9 mouse cellular contexts compared by ENCODE assay signal in the genomic region with DNA sequence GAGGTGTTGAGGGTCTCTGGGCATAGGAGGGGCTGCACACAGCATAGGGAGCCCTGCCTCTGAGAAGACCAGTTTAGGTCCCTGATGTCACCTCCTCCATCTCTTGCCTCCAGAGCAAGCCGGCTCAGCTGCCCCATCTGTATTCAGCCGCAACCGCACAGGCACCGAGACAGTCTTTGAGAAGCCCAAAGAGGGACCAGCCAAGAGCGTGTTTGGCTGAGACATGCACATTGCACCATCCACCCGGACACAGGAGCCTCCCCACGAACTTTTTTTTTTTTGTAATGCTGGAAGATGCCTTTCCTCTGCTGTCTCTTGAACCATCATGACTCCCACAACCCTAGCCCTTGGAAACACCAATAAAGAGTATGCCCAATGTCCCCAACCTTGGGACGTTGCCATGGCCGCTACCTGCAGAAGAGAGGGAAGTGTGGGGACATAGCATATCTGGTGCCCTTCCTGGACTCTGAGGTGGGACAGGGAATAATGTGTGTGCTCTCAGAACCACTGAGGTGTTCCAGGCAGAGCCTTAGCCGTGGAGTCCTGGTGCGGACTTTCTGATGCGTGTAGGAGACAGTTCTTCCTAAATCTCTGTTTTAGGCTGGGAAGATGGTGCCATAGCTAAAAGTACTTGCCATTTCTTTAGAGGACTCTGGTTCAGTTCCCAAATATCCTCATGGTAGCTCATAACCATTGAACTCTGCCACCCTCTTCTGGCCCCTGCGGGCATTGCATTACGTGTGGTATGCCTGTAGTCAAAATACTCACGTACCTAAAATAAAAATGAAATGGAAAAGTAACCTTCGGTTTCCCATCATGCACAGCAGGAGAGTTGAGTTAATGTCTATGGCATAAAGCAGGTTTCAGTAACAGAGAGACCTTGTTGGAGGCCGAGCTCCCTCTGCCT. TPM values are rescaled to one million over a fixed set of nuclear protein-coding genes. Genes with fewer than 3 reads are reported as not detected.
A peak's percentile ranks its signal among the peaks of the same experiment; 100 is the strongest.
DNase-seq lines count a peak whose midpoint lies in the region; ATAC-seq and TF ChIP-seq lines count a peak whose summit lies in the region.
"Had no signal": no experiment of that assay in that cellular context is flagged by ENCODE, and none has a peak within 500 bp of the region (broad histone marks: within the 10 kb centered on the region; RNA-seq: fewer than 3 reads in every experiment).

No protein-coding gene starts in this region.

- peak in 1 of 2 experiments; percentile 55 for DNase-seq in left cerebral cortex, adult 2 months (ENCODE audit: extremely low spot score in 1 of 2, low spot score in 2 of 2)
- no peak for DNase-seq in left cerebral cortex, postnatal 36 days (ENCODE audit: low spot score in 2 of 2)
- peak; percentile 40 for DNase-seq in G1E (ENCODE audit: low spot score)
- DNase-seq in adrenal gland, postnatal 25 days = peak; percentile 62
- DNase-seq in gastrocnemius, adult 18-20 months (ENCODE audit: low spot score) = peak; percentile 85
- peak; percentile 35 for DNase-seq in limb, embryonic 14.5 days (ENCODE audit: low spot score)
- DNase-seq in splenic B cell, adult 2 months (ENCODE audit: low read depth, low spot score) = peak; percentile 39

- H3K36me3 ChIP-seq in G1E (replicated peaks) = peaks cover 18% of the 10 kb centered on the region
- H3K36me3 ChIP-seq in limb, embryonic 14.5 days (ENCODE audit: control insufficient read depth, insufficient read depth, low read length) = peaks cover 13% of the 10 kb centered on the region; the same call in 1 of the 2 replicates
- no peaks in the 10 kb centered on the region for H3K36me3 ChIP-seq in splenic B cell, adult 2 months (ENCODE audit: control insufficient read depth, insufficient read depth, low read length, poor library complexity, severe bottlenecking)
- peaks cover 21% of the 10 kb centered on the region for H3K36me3 ChIP-seq in hindbrain, embryonic 13.5 days

- H3K4me1 ChIP-seq in G1E (ENCODE audit: insufficient read depth, low read depth, low read length) = peaks cover 27% of the 10 kb centered on the region
- peaks cover 4% of the 10 kb centered on the region; the same call in 1 of the 2 replicates for H3K4me1 ChIP-seq in limb, embryonic 14.5 days (ENCODE audit: control insufficient read depth, insufficient read depth, low read length)
- peaks cover 8% of the 10 kb centered on the region for H3K4me1 ChIP-seq in hindbrain, embryonic 13.5 days (replicated peaks)

- intact Hi-C loops in left cerebral cortex, adult 2 months (cut with DNase I) = no loop called here
- intact Hi-C loops in left cerebral cortex, postnatal 36 days (cut with DNase I) = loop anchor here (2.0 kb wide), 1 partner anchor 62 kb away; a partner anchor contains a TSS

- peaks cover 11% of the 10 kb centered on the region for H3K27me3 ChIP-seq in G1E (ENCODE audit: insufficient read depth, low read length)
- H3K27me3 ChIP-seq in limb, embryonic 14.5 days (ENCODE audit: control insufficient read depth, insufficient read depth, low read length) = no peaks in the 10 kb centered on the region
- H3K27me3 ChIP-seq in splenic B cell, adult 2 months (ENCODE audit: control insufficient read depth, insufficient read depth, low read length, poor library complexity, severe bottlenecking) = no peaks in the 10 kb centered on the region
- no peaks in the 10 kb centered on the region for H3K27me3 ChIP-seq in hindbrain, embryonic 13.5 days
- H3K27me3 ChIP-seq: limb, embryonic 13.5 days had no signal

- no peak for ATAC-seq in G1E (ENCODE audit: extremely low read depth, insufficient number of reproducible peaks, low FRiP score, poor library complexity, severe bottlenecking)
- no peak for ATAC-seq in limb, embryonic 14.5 days (ENCODE audit: low FRiP score, low read depth)
- ATAC-seq in hindbrain, embryonic 13.5 days (ENCODE audit: low FRiP score) = no peak

- H3K27ac ChIP-seq in left cerebral cortex, adult 2 months = no peak overlapping the region
- no peak overlapping the region for H3K27ac ChIP-seq in limb, embryonic 14.5 days (replicated peaks; ENCODE audit: low read depth, low read length)
- no peak overlapping the region for H3K27ac ChIP-seq in hindbrain, embryonic 13.5 days
- H3K27ac ChIP-seq: limb, embryonic 13.5 days had no signal

- H3K4me2 ChIP-seq in limb, embryonic 14.5 days (replicated peaks; ENCODE audit: low read depth, low read length, severe bottlenecking) = no peak overlapping the region
- H3K4me2 ChIP-seq in hindbrain, embryonic 13.5 days = no peak overlapping the region
- H3K4me2 ChIP-seq: limb, embryonic 13.5 days had no signal

- 79% methylated on average over 17 of the region's 17 CpGs for WGBS in limb, embryonic 14.5 days
- WGBS in hindbrain, embryonic 13.5 days = 84% methylated on average over 17 of the region's 17 CpGs

- H3K4me3 ChIP-seq in left cerebral cortex, adult 2 months = no peak overlapping the region
- H3K4me3 ChIP-seq in G1E (ENCODE audit: low read depth, low read length) = no peak overlapping the region
- H3K4me3 ChIP-seq in limb, embryonic 14.5 days (replicated peaks; ENCODE audit: low read length) = no peak overlapping the region
- no peak overlapping the region for H3K4me3 ChIP-seq in hindbrain, embryonic 13.5 days
- H3K4me3 ChIP-seq: limb, embryonic 13.5 days had no signal

- no peaks in the 10 kb centered on the region for H3K9me3 ChIP-seq in G1E (replicated peaks)
- no peaks in the 10 kb centered on the region for H3K9me3 ChIP-seq in limb, embryonic 14.5 days (ENCODE audit: control insufficient read depth, low read length)
- H3K9me3 ChIP-seq in hindbrain, embryonic 13.5 days = no peaks in the 10 kb centered on the region
- H3K9me3 ChIP-seq: limb, embryonic 13.5 days had no signal

- H3K9ac ChIP-seq in limb, embryonic 14.5 days (ENCODE audit: low read depth, low read length, severe bottlenecking) = no peak overlapping the region
- H3K9ac ChIP-seq in hindbrain, embryonic 13.5 days = no peak overlapping the region
- H3K9ac ChIP-seq: limb, embryonic 13.5 days had no signal

- TF ChIP-seq CTCF in left cerebral cortex, adult 2 months (IDR thresholded peaks at IDR 0.05) = peak; percentile 73
- TF ChIP-seq CTCF in G1E (IDR thresholded peaks at IDR 0.05; ENCODE audit: low read depth, low read length) = peak; percentile 58; the same call in 1 of the 2 replicates

- no peak for TF ChIP-seq POLR2A in limb, embryonic 14.5 days (IDR thresholded peaks at IDR 0.05; ENCODE audit: borderline replicate concordance, extremely low read depth, insufficient read depth, insufficient read length)

RNA-seq across cellular contexts. Expression of a gene that starts 2.1 kb away (rescaled TPM):
- 1 to 10 TPM; 2.1 to 3.5 TPM for total RNA-seq in left cerebral cortex, adult 2 months (2021)
- 1 to 10 TPM; 3.0 to 4.5 TPM for total RNA-seq in left cerebral cortex, postnatal 36 days (2021)
- total RNA-seq in G1E (2014; fragmentation: Nextera tagmentation) = 1.2 TPM in 1 of 2 replicates, not detected in the other
- total RNA-seq in G1E (2017) = 0.38 and 0.64 TPM in 2 replicates
- 0.06 and 0.20 TPM in 2 replicates for polyA plus RNA-seq in G1E (2012)
- 2.5 and 3.3 TPM in 2 replicates for total RNA-seq in adrenal gland, postnatal 25 days (2021)
- 100 to 1,000 TPM in 1 of 2 experiments, 10 to 100 TPM in 1; 81.2 to 174 TPM for total RNA-seq in gastrocnemius, adult 18-20 months (2021)
- 17.7 and 18.1 TPM in 2 replicates for polyA plus RNA-seq in limb, embryonic 14.5 days (2012; rRNA removed)
- polyA plus RNA-seq in limb, embryonic 14.5 days (2014; fragmentation: Nextera tagmentation; extraction: Ambion mirVana) = 18.8 and 24.8 TPM in 2 replicates
- 0.97 and 1.00 TPM in 2 replicates for polyA plus RNA-seq in hindbrain, embryonic 13.5 days (2015; fragmentation: Nextera tagmentation; extraction: Ambion mirVana)

RNA-seq across cellular contexts. Expression of a gene that starts 5.2 kb away (rescaled TPM):
- total RNA-seq in left cerebral cortex, adult 2 months (2021) = under 1 TPM in 1 of 2 experiments, not detected in 1; 0.12 TPM
- total RNA-seq in left cerebral cortex, postnatal 36 days (2021) = not detected
- total RNA-seq in G1E (2014; fragmentation: Nextera tagmentation) (not detected in 2 replicates), G1E (2017) (0.11 TPM in 1 of 2 replicates, not detected in the other)
- not detected in 2 replicates for polyA plus RNA-seq in G1E (2012)
- total RNA-seq in adrenal gland, postnatal 25 days (2021) = 0.46 and 17.5 TPM in 2 replicates
- under 1 TPM; 0.09 to 1.00 TPM for total RNA-seq in gastrocnemius, adult 18-20 months (2021)
- polyA plus RNA-seq in limb, embryonic 14.5 days (2012; rRNA removed) = 0.08 TPM in 2 replicates
- polyA plus RNA-seq in limb, embryonic 14.5 days (2014; fragmentation: Nextera tagmentation; extraction: Ambion mirVana) = not detected in 2 replicates
- polyA plus RNA-seq in hindbrain, embryonic 13.5 days (2015; fragmentation: Nextera tagmentation; extraction: Ambion mirVana) = not detected in 2 replicates

RNA-seq across cellular contexts. Expression of a gene that starts 42.5 kb away (rescaled TPM):
- total RNA-seq in left cerebral cortex, adult 2 months (2021) = 10 to 100 TPM; 24.6 to 24.7 TPM
- 10 to 100 TPM; 19.5 to 24.1 TPM for total RNA-seq in left cerebral cortex, postnatal 36 days (2021)
- not detected in 2 replicates for total RNA-seq in G1E (2014; fragmentation: Nextera tagmentation)
- not detected in 2 replicates for total RNA-seq in G1E (2017)
- polyA plus RNA-seq in G1E (2012) = not detected in 2 replicates
- total RNA-seq in adrenal gland, postnatal 25 days (2021) = 0.30 and 5.2 TPM in 2 replicates
- total RNA-seq in gastrocnemius, adult 18-20 months (2021) = under 1 TPM; 0.37 to 0.40 TPM
- polyA plus RNA-seq in limb, embryonic 14.5 days (2012; rRNA removed) = 0.13 and 0.21 TPM in 2 replicates
- 0.12 and 0.36 TPM in 2 replicates for polyA plus RNA-seq in limb, embryonic 14.5 days (2014; fragmentation: Nextera tagmentation; extraction: Ambion mirVana)
- 1.0 and 1.3 TPM in 2 replicates for polyA plus RNA-seq in hindbrain, embryonic 13.5 days (2015; fragmentation: Nextera tagmentation; extraction: Ambion mirVana)

RNA-seq across cellular contexts. Expression of a gene that starts 55.7 kb away (rescaled TPM):
- 10 to 100 TPM; 22.9 to 24.1 TPM for total RNA-seq in left cerebral cortex, adult 2 months (2021)
- total RNA-seq in left cerebral cortex, postnatal 36 days (2021) = 10 to 100 TPM; 23.4 to 24.2 TPM
- 12.2 and 12.5 TPM in 2 replicates for total RNA-seq in G1E (2014; fragmentation: Nextera tagmentation)
- total RNA-seq in G1E (2017) = 5.8 and 6.0 TPM in 2 replicates
- polyA plus RNA-seq in G1E (2012) = 14.5 and 14.6 TPM in 2 replicates
- 15.4 and 27.1 TPM in 2 replicates for total RNA-seq in adrenal gland, postnatal 25 days (2021)
- 10 to 100 TPM in 1 of 2 experiments, 1 to 10 TPM in 1; 5.9 to 10.2 TPM for total RNA-seq in gastrocnemius, adult 18-20 months (2021)
- polyA plus RNA-seq in limb, embryonic 14.5 days (2012; rRNA removed) = 31.3 and 33.1 TPM in 2 replicates
- 33.4 and 35.8 TPM in 2 replicates for polyA plus RNA-seq in limb, embryonic 14.5 days (2014; fragmentation: Nextera tagmentation; extraction: Ambion mirVana)
- polyA plus RNA-seq in hindbrain, embryonic 13.5 days (2015; fragmentation: Nextera tagmentation; extraction: Ambion mirVana) = 20.6 and 22.6 TPM in 2 replicates

Comparison
In these comparisons a context has a peak if more than half of its experiments do, and no peak if none do; other contexts are left out.
1. DNase-seq: peak in G1E (single experiment), adrenal gland, postnatal 25 days (single experiment), gastrocnemius, adult 18-20 months (single experiment), limb, embryonic 14.5 days (single experiment) and splenic B cell, adult 2 months (single experiment); none in left cerebral cortex, postnatal 36 days (0 of 2).
2. RNA of a gene that starts 2.1 kb away (total RNA-seq): 81.2 to 174 TPM in gastrocnemius, adult 18-20 months; 3.0 to 4.5 TPM in left cerebral cortex, postnatal 36 days, 2.1 to 3.5 TPM in left cerebral cortex, adult 2 months, 2.5 to 3.3 TPM in adrenal gland, postnatal 25 days and 0.38 to 1.2 TPM in G1E; every median in the first group is over 10 times any median in the second.